Mouse (Mus musculus) limb, embryonic 14.5 days (tissue): Measurements from ENCODE around the gene Camk2g. TPM values are rescaled to one million over a fixed set of nuclear protein-coding genes. Genes with fewer than 3 reads are reported as not detected.
A peak's percentile ranks its signal among the peaks of the same experiment; 100 is the strongest.

Source experiments
- ATAC-seq: fragments of 200-750 bp; cut with Nextera tagmentation; 2 replicates; pipeline ENCODE4 v1.8.0; 2017; ENCODE audit warnings: low read depth, moderate number of reproducible peaks, moderate TSS enrichment; ENCODE audit not compliant: low FRiP score
- DNase-seq: peaks from one replicate; pipeline ENCODE4 v3.0.0-alpha.2; 2015; ENCODE audit warnings: low spot score
- H3K27ac ChIP-seq: fragments of 300-500 bp; sonication (generic); replicated peaks from 2 replicates; pipeline ENCODE4 v1.5.1; 2014; ENCODE audit warnings: low read depth, mild to moderate bottlenecking, low read length, moderate library complexity, mixed read lengths
- H3K27me3 ChIP-seq: fragments of 300-500 bp; sonication (generic); 2 replicates; pipeline ENCODE4 v1.6.1; 2014; ENCODE audit warnings: low read length, mixed read lengths; ENCODE audit not compliant: control insufficient read depth, insufficient read depth
- H3K36me3 ChIP-seq: fragments of 300-500 bp; sonication (generic); 2 replicates; pipeline ENCODE4 v1.6.1; 2014; ENCODE audit warnings: mild to moderate bottlenecking, low read length, moderate library complexity, mixed read lengths; ENCODE audit not compliant: control insufficient read depth, insufficient read depth
- H3K4me1 ChIP-seq: fragments of 300-500 bp; sonication (generic); 2 replicates; pipeline ENCODE4 v1.6.1; 2014; ENCODE audit warnings: antibody characterized with exemption, low read length, mixed read lengths; ENCODE audit not compliant: control insufficient read depth, insufficient read depth
- H3K4me2 ChIP-seq: fragments of 300-500 bp; sonication (generic); replicated peaks from 2 replicates; pipeline ENCODE4 v1.6.1; 2014; ENCODE audit warnings: low read depth, mild to moderate bottlenecking, low read length, moderate library complexity; ENCODE audit not compliant: severe bottlenecking
- H3K4me3 ChIP-seq: fragments of 300-500 bp; sonication (generic); replicated peaks from 2 replicates; pipeline ENCODE4 v1.5.1; 2014; ENCODE audit warnings: low read length
- H3K9ac ChIP-seq: fragments of 300-500 bp; sonication (generic); 2 replicates; pipeline ENCODE4 v1.6.1; 2014; ENCODE audit warnings: mild to moderate bottlenecking, low read depth, low read length, moderate library complexity; ENCODE audit not compliant: severe bottlenecking
- H3K9me3 ChIP-seq: fragments of 300-500 bp; sonication (generic); 2 replicates; pipeline ENCODE4 v1.6.1; 2016; ENCODE audit warnings: low read length; ENCODE audit not compliant: control insufficient read depth
- POLR2A ChIP-seq: fragments of 200-500 bp; IDR thresholded peaks from 2 replicates; pipeline ENCODE4 v1.8.0; 2012; ENCODE audit warnings: inconsistent platforms, mild to moderate bottlenecking, moderate library complexity, borderline replicate concordance; ENCODE audit not compliant: insufficient read depth, insufficient read length; ENCODE audit errors: extremely low read depth
- WGBS: fragments of 180-500 bp; shearing (Covaris S2); extraction: QIAGEN DNeasy Blood & Tissue Kit; methylation state at CpG from one replicate; pipeline ENCODE4 v1.1.7; 2014; 5-methylcytosine and 5-hydroxymethylcytosine counted together
- polyA plus RNA-seq, 2 experiments: library from polyadenylated mRNA; depleted of rRNA in 1 of 2; stranded (reverse) in 1 of 2; unstranded in 1 of 2; fragments of >200 nt; fragmentation: Nextera tagmentation in 1 of 2; extraction: Ambion mirVana in 1 of 2; gene quantifications; 2 replicates each; pipeline versions ENCODE4 v1.2.1 to v1.2.3; 2012 to 2014

The Camk2g gene
- polyA plus RNA-seq, 2 experiments: 58.4 to 60.5 TPM

- Histone ChIP-seq H3K4me3 (no peak overlapping the region), H3K9me3 (no peaks in the 10 kb centered on the region), H3K27me3 (no peaks in the 10 kb centered on the region), H3K4me2 (no peak overlapping the region), H3K27ac (no peak overlapping the region), H3K36me3 (no peaks in the 10 kb centered on the region), H3K9ac (no peak overlapping the region), H3K4me1 (peaks cover 16% of the 10 kb centered on the region; the same call in 1 of the 2 replicates)
- TF ChIP-seq POLR2A: no peak
- ATAC-seq (no peak), DNase-seq (peak; percentile 70)
- WGBS: 17% methylated on average over 7 of the region's 7 CpGs
Observed at GRCm38 (mm10) chr14:20798761-20799160, 4.9 kb upstream of the Camk2g start.

- ATAC-seq (no peak), DNase-seq (no peak)
- no peak overlapping the region for H3K4me2 ChIP-seq
- no peak overlapping the region for H3K27ac ChIP-seq
- no peak for TF ChIP-seq POLR2A
- peaks cover 14% of the 10 kb centered on the region; the same call in 1 of the 2 replicates for H3K4me1 ChIP-seq
- WGBS: 71% methylated on average over 6 of the region's 6 CpGs
- no peaks in the 10 kb centered on the region for H3K27me3 ChIP-seq
- no peaks in the 10 kb centered on the region for H3K9me3 ChIP-seq
- H3K4me3 ChIP-seq: no peak overlapping the region
- no peaks in the 10 kb centered on the region for H3K36me3 ChIP-seq
- no peak overlapping the region for H3K9ac ChIP-seq
Observed at GRCm38 (mm10) chr14:20798300-20798699, 4.4 kb upstream of the Camk2g start.

- no peak for TF ChIP-seq POLR2A
- Histone ChIP-seq H3K27ac (no peak overlapping the region), H3K36me3 (peaks cover under 1% of the 10 kb centered on the region; the same call in 1 of the 2 replicates), H3K4me1 (peaks cover 23% of the 10 kb centered on the region), H3K4me3 (no peak overlapping the region), H3K27me3 (no peaks in the 10 kb centered on the region), H3K4me2 (no peak overlapping the region), H3K9me3 (no peaks in the 10 kb centered on the region), H3K9ac (no peak overlapping the region)
- WGBS: 53% methylated on average over 8 of the region's 8 CpGs
- DNase-seq: no peak
- no peak for ATAC-seq
Observed at GRCm38 (mm10) chr14:20796643-20797042, 2.8 kb upstream of the Camk2g start.

- no peaks in the 10 kb centered on the region for H3K9me3 ChIP-seq
- no peak overlapping the region for H3K4me3 ChIP-seq
- H3K27ac ChIP-seq: no peak overlapping the region
- DNase-seq (no peak), ATAC-seq (no peak)
- no peak overlapping the region for H3K9ac ChIP-seq
- H3K4me1 ChIP-seq: peaks cover 23% of the 10 kb centered on the region
- 74% methylated on average over 8 of the region's 8 CpGs for WGBS
- H3K36me3 ChIP-seq: peaks cover 5% of the 10 kb centered on the region
- no peak overlapping the region for H3K4me2 ChIP-seq
- TF ChIP-seq POLR2A: no peak
- H3K27me3 ChIP-seq: no peaks in the 10 kb centered on the region
Observed at GRCm38 (mm10) chr14:20796170-20796569, 2.3 kb upstream of the Camk2g start.

GRCm38 (mm10) chr14:20795423-20796152 is 1.7 kb upstream of the Camk2g start:
- 46% methylated on average over 6 of the region's 9 CpGs for WGBS
- H3K9ac ChIP-seq: no peak overlapping the region

More at GRCm38 (mm10) chr14:20795423-20796152, 1.7 kb upstream of the Camk2g start:
- peak overlapping the region; percentile 91; the same call in 1 of the 2 replicates for H3K4me2 ChIP-seq
- no peak overlapping the region for H3K27ac ChIP-seq
- peaks cover 23% of the 10 kb centered on the region for H3K4me1 ChIP-seq
- H3K9me3 ChIP-seq: no peaks in the 10 kb centered on the region
- no peak overlapping the region for H3K4me3 ChIP-seq
- DNase-seq (no peak), ATAC-seq (no peak)
- H3K36me3 ChIP-seq: peaks cover 11% of the 10 kb centered on the region
- no peaks in the 10 kb centered on the region for H3K27me3 ChIP-seq
- TF ChIP-seq POLR2A: no peak
